Mouse (Mus musculus) ES-E14 (cell line): ENCODE data around the gene Ptprg.

Source experiments
- CHD2 ChIP-seq: IDR thresholded peaks from 2 replicates; pipeline ENCODE4 v1.6.1; 2014; ENCODE audit warnings: mild to moderate bottlenecking, low read depth, low read length, inconsistent platforms
- ZC3H11A ChIP-seq: IDR thresholded peaks from 2 replicates; pipeline ENCODE4 v1.6.1; 2012; ENCODE audit warnings: low read depth, mild to moderate bottlenecking, inconsistent platforms, low read length, borderline replicate concordance

- TF ChIP-seq CHD2, result no peak
- TF ChIP-seq ZC3H11A, result no peak
Observed at GRCm38 (mm10) chr14:11701516-11702249, 148.4 kb downstream of the Ptprg start.
